Mouse (Mus musculus): ENCODE measurements around the gene Taz. TPM values are rescaled to one million over a fixed set of nuclear protein-coding genes. Genes with fewer than 3 reads are reported as not detected.

The Taz gene
- polyA plus RNA-seq, 1 experiment from 2014 or later: 54.3 TPM

GRCm38 (mm10) chrX:74257746-74258145 lies 24.0 kb upstream of the Taz start:
- no peak overlapping the region for H3K9ac ChIP-seq
- no peak for TF ChIP-seq CTCF (IDR thresholded peaks at IDR 0.05; ENCODE audit: low read depth)
- ATAC-seq (ENCODE audit: insufficient read depth) (no peak), DNase-seq (no peak)
- peaks cover 28% of the 10 kb centered on the region for H3K36me3 ChIP-seq (ENCODE audit: insufficient read depth)
- no peak overlapping the region for H3K27ac ChIP-seq (ENCODE audit: low read depth)
- no peaks in the 10 kb centered on the region for H3K4me1 ChIP-seq (ENCODE audit: insufficient read depth)
- no peaks in the 10 kb centered on the region for H3K9me3 ChIP-seq (ENCODE audit: low read depth, low read length)
- 99% methylated on average over 3 of the region's 3 CpGs for WGBS
- no peak overlapping the region for H3K4me2 ChIP-seq
- no peaks in the 10 kb centered on the region for H3K27me3 ChIP-seq (ENCODE audit: insufficient read depth, low read length)
- no peak overlapping the region for H3K4me3 ChIP-seq (ENCODE audit: low read depth, low read length)

DNA sequence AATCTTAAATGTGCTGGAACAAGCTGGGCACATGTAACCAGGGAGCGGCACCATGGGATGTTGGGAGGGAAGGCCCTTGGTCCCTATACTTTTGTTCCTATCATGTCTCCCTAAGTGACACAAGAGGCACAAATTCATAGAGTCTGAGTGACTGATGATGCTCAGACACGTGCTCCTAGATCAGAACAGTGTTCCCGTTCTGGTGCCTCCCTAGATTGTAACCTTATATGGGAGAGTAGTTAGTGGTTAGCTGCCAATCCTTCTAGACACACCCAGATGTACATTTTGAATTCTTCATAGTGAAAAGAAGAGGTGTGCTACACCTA lies 12.0 kb upstream of the Taz start:
- WGBS: 20% methylated on average over 3 of the region's 3 CpGs

DNA sequence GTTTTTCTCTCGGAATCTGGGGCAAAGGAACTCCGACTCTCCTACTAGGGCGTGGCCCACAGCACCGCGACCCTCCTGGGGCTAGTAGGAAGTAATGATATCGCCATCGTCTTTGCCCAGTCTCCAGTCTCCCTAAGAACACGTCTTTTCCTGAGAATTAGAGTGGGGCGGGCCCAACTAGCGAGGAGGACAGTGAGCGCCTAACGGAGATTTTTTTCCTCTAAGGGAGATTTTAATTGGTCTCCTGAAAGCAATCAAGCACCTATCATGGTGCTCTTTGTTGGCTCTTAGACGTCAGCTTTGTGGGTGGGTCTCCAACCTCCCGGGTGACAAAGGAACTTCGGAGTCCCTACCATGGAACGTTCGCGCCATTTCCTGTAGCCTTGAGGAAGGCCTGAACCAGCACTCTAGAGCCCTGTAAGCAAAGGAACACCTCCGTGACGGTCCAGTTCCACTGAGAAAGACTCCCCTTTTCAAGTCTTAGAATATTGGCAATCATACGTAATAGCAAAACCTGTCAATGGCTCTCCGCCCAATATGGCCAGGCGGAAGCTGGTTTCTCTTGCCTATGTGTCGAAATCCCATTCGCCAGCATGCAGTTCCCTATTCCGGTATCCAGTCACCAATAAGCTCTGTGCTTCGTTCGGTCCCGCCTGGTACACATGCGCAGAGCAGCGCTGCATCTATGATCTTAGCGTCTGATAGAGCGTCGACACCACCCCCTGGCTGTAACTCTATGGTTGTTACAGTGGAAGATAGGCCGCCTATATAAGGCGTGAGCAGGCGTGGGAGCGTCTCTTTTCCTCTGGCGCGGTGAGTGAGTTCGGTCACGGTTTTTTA lies 11.4 kb upstream of the Taz start, which contains the start of gene Rpl10:
Gene Rpl10 (plus strand): TSS at position 751 of the 840 bp plus-strand sequence.
- Histone ChIP-seq H3K36me3 (ENCODE audit: insufficient read depth) (peaks cover 10% of the 10 kb centered on the region; the same call in 1 of the 2 replicates), H3K4me3 (ENCODE audit: low read depth, low read length) (peak within 1 kb of the TSS; percentile 58), H3K4me2 (peak within 1 kb of the TSS; percentile 63), H3K27me3 (ENCODE audit: insufficient read depth, low read length) (no peaks in the 10 kb centered on the region), H3K4me1 (ENCODE audit: insufficient read depth) (no peaks in the 10 kb centered on the region), H3K9me3 (ENCODE audit: low read depth, low read length) (no peaks in the 10 kb centered on the region), H3K9ac (peak within 1 kb of the TSS; percentile 79), H3K27ac (ENCODE audit: low read depth) (peak within 1 kb of the TSS; percentile 92)
- DNase-seq: peak; percentile 97
- peak; percentile 96 for ATAC-seq (ENCODE audit: insufficient read depth)
- WGBS: 10% methylated on average over 42 of the region's 42 CpGs
- peak; percentile 54 for TF ChIP-seq CTCF (IDR thresholded peaks at IDR 0.05; ENCODE audit: low read depth)

More for the DNA sequence above, 12.0 kb upstream of the Taz start:
- TF ChIP-seq CTCF (IDR thresholded peaks at IDR 0.05; ENCODE audit: low read depth): no peak
- Histone ChIP-seq H3K9ac (peak overlapping the region; percentile 50), H3K4me2 (peak overlapping the region; percentile 58), H3K9me3 (ENCODE audit: low read depth, low read length) (no peaks in the 10 kb centered on the region), H3K27ac (ENCODE audit: low read depth) (peak overlapping the region; percentile 92), H3K4me3 (ENCODE audit: low read depth, low read length) (peak overlapping the region; percentile 58), H3K36me3 (ENCODE audit: insufficient read depth) (peaks cover 10% of the 10 kb centered on the region; the same call in 1 of the 2 replicates), H3K27me3 (ENCODE audit: insufficient read depth, low read length) (no peaks in the 10 kb centered on the region), H3K4me1 (ENCODE audit: insufficient read depth) (no peaks in the 10 kb centered on the region)
- ATAC-seq (ENCODE audit: insufficient read depth) (peak; percentile 44), DNase-seq (no peak)

- ATAC-seq (ENCODE audit: insufficient read depth) (no peak), DNase-seq (peak; percentile 56)
- Histone ChIP-seq H3K4me1 (ENCODE audit: insufficient read depth) (no peaks in the 10 kb centered on the region), H3K27ac (ENCODE audit: low read depth) (peak overlapping the region; percentile 77), H3K4me3 (ENCODE audit: low read depth, low read length) (peak overlapping the region; percentile 58), H3K4me2 (peak overlapping the region; percentile 63), H3K36me3 (ENCODE audit: insufficient read depth) (peaks cover 10% of the 10 kb centered on the region; the same call in 1 of the 2 replicates), H3K27me3 (ENCODE audit: insufficient read depth, low read length) (no peaks in the 10 kb centered on the region), H3K9ac (peak overlapping the region; percentile 79), H3K9me3 (ENCODE audit: low read depth, low read length) (no peaks in the 10 kb centered on the region)
- no peak for TF ChIP-seq CTCF (IDR thresholded peaks at IDR 0.05; ENCODE audit: low read depth)
- WGBS: 9% methylated on average over 27 of the region's 27 CpGs
Observed at GRCm38 (mm10) chrX:74270902-74271551, 10.7 kb upstream of the Taz start.

DNA sequence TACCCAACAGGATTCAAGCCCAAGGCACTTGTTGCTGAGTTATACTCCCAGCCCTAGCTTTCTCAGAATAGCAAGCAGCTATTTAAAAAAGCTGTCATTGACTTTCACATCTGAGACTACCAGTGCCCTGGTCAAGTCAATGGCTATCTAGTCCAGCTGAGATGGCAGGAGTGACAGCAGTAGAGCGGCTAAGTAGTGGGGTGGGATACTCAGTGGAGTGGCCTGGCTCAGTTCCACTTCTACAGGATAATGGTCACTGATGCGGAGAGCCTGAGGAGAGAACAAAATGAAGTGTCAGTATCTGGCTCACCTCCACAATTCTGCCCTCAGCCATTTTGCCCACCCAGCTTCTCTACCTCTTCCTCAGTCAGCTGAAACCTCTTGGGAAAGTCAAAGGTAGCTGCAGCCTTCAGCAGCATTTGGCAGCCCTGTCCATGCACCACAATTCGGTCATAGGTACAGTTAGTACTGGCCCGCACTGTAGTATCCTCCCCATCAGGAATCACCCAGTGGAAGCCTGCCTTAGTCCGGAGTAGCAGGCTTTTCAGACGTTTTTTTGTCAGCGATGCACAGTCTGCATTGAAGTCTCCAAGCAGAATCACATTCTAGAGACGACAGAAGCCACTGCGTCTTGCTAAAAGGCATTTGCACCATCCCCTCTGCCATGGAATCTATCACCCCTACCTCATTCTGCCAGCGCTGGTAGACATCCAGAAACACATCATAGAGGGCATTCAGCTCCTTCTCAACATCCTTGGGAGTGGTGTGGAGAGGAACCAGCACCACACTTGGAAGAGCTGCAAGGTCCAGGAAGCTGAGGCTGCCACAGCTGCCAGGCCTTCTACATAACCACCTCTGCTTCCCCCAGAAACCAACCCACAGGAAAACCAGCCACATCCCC lies 8.0 kb upstream of the Taz start:
- peak; percentile 38 for DNase-seq
- WGBS: 27% methylated on average over 10 of the region's 10 CpGs
- Histone ChIP-seq H3K27me3 (ENCODE audit: insufficient read depth, low read length) (no peaks in the 10 kb centered on the region), H3K27ac (ENCODE audit: low read depth) (no peak overlapping the region), H3K4me1 (ENCODE audit: insufficient read depth) (no peaks in the 10 kb centered on the region), H3K4me2 (no peak overlapping the region), H3K36me3 (ENCODE audit: insufficient read depth) (peaks cover 10% of the 10 kb centered on the region; the same call in 1 of the 2 replicates), H3K9ac (no peak overlapping the region), H3K4me3 (ENCODE audit: low read depth, low read length) (no peak overlapping the region), H3K9me3 (ENCODE audit: low read depth, low read length) (no peaks in the 10 kb centered on the region)
- TF ChIP-seq CTCF (IDR thresholded peaks at IDR 0.05; ENCODE audit: low read depth): no peak
- no peak for ATAC-seq (ENCODE audit: insufficient read depth)

DNA sequence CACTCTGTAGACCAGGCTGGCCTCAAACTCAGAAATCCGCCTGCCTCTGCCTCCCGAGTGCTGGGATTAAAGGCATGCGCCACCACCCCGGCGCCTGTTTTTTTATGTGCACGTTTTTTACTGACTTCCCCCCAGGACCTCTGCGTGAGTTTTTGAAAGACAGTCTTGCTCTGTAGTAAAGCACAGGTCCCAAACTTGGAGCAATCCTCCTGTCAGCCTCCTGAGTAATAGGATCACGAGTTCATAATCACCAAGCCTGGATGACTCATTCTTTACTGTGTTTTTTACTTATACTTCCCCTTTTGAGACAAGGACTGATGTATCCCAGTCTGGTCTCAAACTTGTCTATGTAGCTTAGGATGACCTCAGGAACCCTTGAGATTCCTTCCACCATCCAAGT lies 3.8 kb upstream of the Taz start:
- H3K27me3 ChIP-seq (ENCODE audit: insufficient read depth, low read length): no peaks in the 10 kb centered on the region
- H3K9ac ChIP-seq: no peak overlapping the region
- H3K4me3 ChIP-seq (ENCODE audit: low read depth, low read length): no peak overlapping the region
- no peak for TF ChIP-seq CTCF (IDR thresholded peaks at IDR 0.05; ENCODE audit: low read depth)
- H3K36me3 ChIP-seq (ENCODE audit: insufficient read depth): peaks cover 5% of the 10 kb centered on the region; the same call in 1 of the 2 replicates
- no peak overlapping the region for H3K4me2 ChIP-seq
- H3K27ac ChIP-seq (ENCODE audit: low read depth): no peak overlapping the region
- no peak for ATAC-seq (ENCODE audit: insufficient read depth)
- no peaks in the 10 kb centered on the region for H3K9me3 ChIP-seq (ENCODE audit: low read depth, low read length)
- 65% methylated on average over 8 of the region's 8 CpGs for WGBS
- no peaks in the 10 kb centered on the region for H3K4me1 ChIP-seq (ENCODE audit: insufficient read depth)
- DNase-seq: no peak

Measured in lung, embryonic 14.5 days (tissue).